Mouse (Mus musculus) limb, embryonic 11.5 days (tissue): ENCODE data around the gene Tmem80. TPM values are rescaled to one million over a fixed set of nuclear protein-coding genes. Genes with fewer than 3 reads are reported as not detected.

Source experiments
- ATAC-seq: fragments of 200-750 bp; cut with Nextera tagmentation; 2 replicates; pipeline ENCODE4 v1.8.0; 2017; ENCODE audit warnings: low read depth; ENCODE audit not compliant: insufficient number of reproducible peaks, low FRiP score, low TSS enrichment
- DNase-seq: peaks from one replicate; pipeline ENCODE4 v3.0.0-alpha.2; 2015; ENCODE audit warnings: low spot score
- H3K27ac ChIP-seq: fragments of 300-500 bp; sonication (generic); replicated peaks from 2 replicates; pipeline ENCODE4 v1.5.1; 2014; ENCODE audit warnings: low read depth, mild to moderate bottlenecking, low read length
- H3K27me3 ChIP-seq: fragments of 300-500 bp; sonication (generic); 2 replicates; pipeline ENCODE4 v1.6.1; 2014; ENCODE audit warnings: mild to moderate bottlenecking, low read length, mixed read lengths; ENCODE audit not compliant: control insufficient read depth, insufficient read depth
- H3K36me3 ChIP-seq: fragments of 300-500 bp; sonication (generic); 2 replicates; pipeline ENCODE4 v1.6.1; 2014; ENCODE audit warnings: mild to moderate bottlenecking, low read length, moderate library complexity, mixed read lengths; ENCODE audit not compliant: control insufficient read depth, insufficient read depth
- H3K4me1 ChIP-seq: fragments of 300-500 bp; sonication (generic); 2 replicates; pipeline ENCODE4 v1.6.1; 2014; ENCODE audit warnings: low read length, mixed read lengths; ENCODE audit not compliant: control insufficient read depth, insufficient read depth
- H3K4me2 ChIP-seq: fragments of 300-500 bp; sonication (generic); 2 replicates; pipeline ENCODE4 v1.6.1; 2014; ENCODE audit warnings: low read depth, mild to moderate bottlenecking, moderate library complexity; ENCODE audit not compliant: severe bottlenecking
- H3K4me3 ChIP-seq: fragments of 300-500 bp; sonication (generic); 2 replicates; pipeline ENCODE4 v1.5.1; 2014; ENCODE audit warnings: low read depth, low read length
- H3K9ac ChIP-seq: fragments of 300-500 bp; sonication (generic); 2 replicates; pipeline ENCODE4 v1.6.1; 2014; ENCODE audit warnings: mild to moderate bottlenecking, low read length
- H3K9me3 ChIP-seq: fragments of 300-500 bp; sonication (generic); 2 replicates; pipeline ENCODE4 v1.6.1; 2016; ENCODE audit warnings: low read length; ENCODE audit not compliant: control insufficient read depth
- WGBS: fragments of 180-500 bp; shearing (Covaris S2); extraction: QIAGEN DNeasy Blood & Tissue Kit; methylation state at CpG from one replicate; pipeline ENCODE4 v1.1.7; 2014; 5-methylcytosine and 5-hydroxymethylcytosine counted together
- polyA plus RNA-seq: library from polyadenylated mRNA; unstranded; fragments of >200 nt; fragmentation: Nextera tagmentation; extraction: Ambion mirVana; gene quantifications from 2 replicates; pipeline ENCODE4 v1.2.1, GENCODE M21; 2014

Tmem80 gene
- polyA plus RNA-seq, 1 experiment from 2014 or later, result 29.5 TPM

DNA sequence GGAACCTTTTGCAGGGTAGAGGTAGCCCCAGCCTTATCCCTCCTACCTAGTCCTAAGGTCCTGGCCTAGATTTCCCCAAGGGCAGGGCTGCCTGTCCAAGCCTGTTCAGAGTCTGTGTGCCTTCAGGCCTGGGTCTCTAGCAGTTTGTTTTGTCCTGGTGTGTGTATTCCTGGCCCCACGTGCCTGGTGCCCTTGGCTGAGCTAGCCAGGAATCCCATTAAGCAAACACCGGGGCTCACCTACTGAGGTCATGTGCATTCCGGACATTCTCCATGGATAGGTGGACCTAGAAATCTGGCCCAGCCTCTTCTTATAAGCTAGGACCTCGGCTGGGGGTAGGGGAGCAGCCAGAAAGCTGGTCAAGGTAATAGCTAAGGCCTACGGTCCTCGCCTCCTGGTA lies 12.9 kb downstream of the Tmem80 start:
- ATAC-seq, result no peak
- DNase-seq, result no peak
- H3K4me3 ChIP-seq, result no peak overlapping the region
- H3K27me3 ChIP-seq, result 0 out of 2 replicates have a peak, but pooled peaks cover 2% of the 10 kb centered on the region
- H3K4me2 ChIP-seq, result no peak overlapping the region
- no peak overlapping the region for H3K27ac ChIP-seq
- H3K36me3 ChIP-seq, result no peaks in the 10 kb centered on the region
- H3K9me3 ChIP-seq, result no peaks in the 10 kb centered on the region
- WGBS, result 81% methylated on average over 6 of the region's 6 CpGs
- H3K9ac ChIP-seq, result no peak overlapping the region
- H3K4me1 ChIP-seq, result no peaks in the 10 kb centered on the region

- no peaks in the 10 kb centered on the region for H3K9me3 ChIP-seq
- no peak for DNase-seq
- no peak for ATAC-seq
- H3K4me1 ChIP-seq, result no peaks in the 10 kb centered on the region
- H3K27me3 ChIP-seq, result 0 out of 2 replicates have a peak, but pooled peaks cover 2% of the 10 kb centered on the region
- H3K9ac ChIP-seq, result no peak overlapping the region
- no peak overlapping the region for H3K4me2 ChIP-seq
- H3K27ac ChIP-seq, result no peak overlapping the region
- no peak overlapping the region for H3K4me3 ChIP-seq
- H3K36me3 ChIP-seq, result no peaks in the 10 kb centered on the region
- 77% methylated on average over 10 of the region's 10 CpGs for WGBS
Measured at GRCm38 (mm10) chr7:141341689-141342226, 14.2 kb downstream of the Tmem80 start.

DNA sequence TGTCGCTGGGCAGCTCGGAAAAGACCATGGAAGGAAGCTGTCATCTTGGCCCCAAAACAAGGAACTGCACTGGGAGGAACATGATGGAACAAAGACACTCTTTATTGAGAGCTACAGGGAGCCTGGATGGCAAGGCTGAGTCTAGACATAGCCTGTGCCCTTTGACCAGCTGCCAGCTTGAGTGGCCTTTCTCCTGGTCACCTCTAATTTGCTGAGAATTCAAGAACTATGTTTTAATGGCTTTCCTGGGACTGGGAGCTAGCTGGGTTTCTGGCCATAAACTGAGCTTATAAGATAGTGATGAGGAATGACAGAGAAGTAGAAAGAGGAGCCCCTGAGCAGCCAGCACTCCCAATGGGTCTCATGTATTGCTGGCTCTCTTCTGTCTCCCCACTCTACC lies 15.7 kb downstream of the Tmem80 start:
- H3K27me3 ChIP-seq, result 0 out of 2 replicates have a peak, but pooled peaks cover 2% of the 10 kb centered on the region
- DNase-seq (no peak), ATAC-seq (no peak)
- H3K4me3 ChIP-seq, result no peak overlapping the region
- 92% methylated on average over 2 of the region's 2 CpGs for WGBS
- no peaks in the 10 kb centered on the region for H3K9me3 ChIP-seq
- no peak overlapping the region for H3K9ac ChIP-seq
- no peak overlapping the region for H3K4me2 ChIP-seq
- no peak overlapping the region for H3K27ac ChIP-seq
- H3K36me3 ChIP-seq, result no peaks in the 10 kb centered on the region
- H3K4me1 ChIP-seq, result no peaks in the 10 kb centered on the region

- H3K4me1 ChIP-seq, result no peaks in the 10 kb centered on the region
- H3K36me3 ChIP-seq, result no peaks in the 10 kb centered on the region
- WGBS, result 78% methylated on average over 7 of the region's 7 CpGs
- 0 out of 2 replicates have a peak, but pooled peaks cover 2% of the 10 kb centered on the region for H3K27me3 ChIP-seq
- no peak overlapping the region for H3K4me3 ChIP-seq
- H3K4me2 ChIP-seq, result no peak overlapping the region
- no peak for ATAC-seq
- DNase-seq, result no peak
- no peak overlapping the region for H3K9ac ChIP-seq
- no peak overlapping the region for H3K27ac ChIP-seq
- no peaks in the 10 kb centered on the region for H3K9me3 ChIP-seq
Measured at GRCm38 (mm10) chr7:141343696-141344095, 16.2 kb downstream of the Tmem80 start.

DNA sequence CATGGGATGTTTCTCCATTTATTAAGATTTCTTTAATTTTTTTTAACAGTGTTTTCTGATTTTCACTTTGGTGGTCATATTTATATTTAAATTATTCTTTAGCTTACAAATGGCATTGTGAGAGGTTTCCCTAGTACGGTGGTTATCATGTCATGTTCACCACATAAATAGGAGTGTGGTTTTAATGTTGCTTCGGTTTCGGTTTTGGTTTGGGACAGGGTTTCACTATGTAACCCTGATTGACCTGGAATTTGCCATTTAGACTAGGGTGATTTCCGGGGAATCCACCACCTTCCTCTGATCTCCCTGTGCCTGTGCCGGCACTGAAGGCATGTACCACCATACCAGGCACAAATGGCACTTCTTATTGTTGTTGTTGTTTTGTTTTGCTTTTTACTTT lies 17.2 kb downstream of the Tmem80 start:
- 92% methylated on average over 5 of the region's 5 CpGs for WGBS
- H3K4me2 ChIP-seq, result no peak overlapping the region
- H3K36me3 ChIP-seq, result no peaks in the 10 kb centered on the region
- ATAC-seq (no peak), DNase-seq (no peak)
- no peak overlapping the region for H3K4me3 ChIP-seq
- no peak overlapping the region for H3K27ac ChIP-seq
- H3K9ac ChIP-seq, result no peak overlapping the region
- no peaks in the 10 kb centered on the region for H3K4me1 ChIP-seq
- no peaks in the 10 kb centered on the region for H3K9me3 ChIP-seq
- 0 out of 2 replicates have a peak, but pooled peaks cover 2% of the 10 kb centered on the region for H3K27me3 ChIP-seq

GRCm38 (mm10) chr7:141351061-141351460 lies 23.5 kb downstream of the Tmem80 start:
- WGBS, result 83% methylated on average over 6 of the region's 6 CpGs
- Histone ChIP-seq H3K27me3 (no peaks in the 10 kb centered on the region), H3K9me3 (no peaks in the 10 kb centered on the region), H3K36me3 (no peaks in the 10 kb centered on the region), H3K4me2 (no peak overlapping the region), H3K4me1 (no peaks in the 10 kb centered on the region), H3K9ac (no peak overlapping the region), H3K4me3 (no peak overlapping the region), H3K27ac (no peak overlapping the region)
- ATAC-seq (no peak), DNase-seq (no peak)

DNA sequence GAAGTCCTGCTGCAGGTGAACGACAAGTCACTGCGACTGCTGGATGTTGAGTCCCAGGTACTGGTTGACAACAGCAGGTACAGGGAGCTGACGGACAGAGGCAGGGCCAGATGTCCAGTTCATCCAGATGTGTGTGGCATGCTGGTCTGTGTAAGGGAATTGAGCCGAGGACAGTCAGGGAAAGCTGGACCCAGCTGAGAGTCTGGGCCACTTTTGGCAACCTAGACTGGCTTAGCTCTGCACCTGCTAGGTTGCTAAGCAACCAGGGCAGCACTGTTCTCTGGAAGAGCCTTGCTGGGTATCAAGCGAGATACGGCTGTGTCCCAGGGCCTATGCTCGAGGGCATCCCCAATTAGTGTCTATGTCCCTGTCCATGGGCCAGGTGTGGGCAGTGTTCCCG lies 27.5 kb downstream of the Tmem80 start:
- 78% methylated on average over 8 of the region's 8 CpGs for WGBS
- no peak for ATAC-seq

GRCm38 (mm10) chr7:141355626-141356326 lies 28.2 kb downstream of the Tmem80 start:
- ATAC-seq, result no peak
- Histone ChIP-seq H3K9ac (no peak overlapping the region), H3K4me3 (no peak overlapping the region), H3K36me3 (no peaks in the 10 kb centered on the region), H3K27ac (no peak overlapping the region), H3K4me1 (no peaks in the 10 kb centered on the region), H3K4me2 (no peak overlapping the region), H3K27me3 (0 out of 2 replicates have a peak, but pooled peaks cover 1% of the 10 kb centered on the region), H3K9me3 (no peaks in the 10 kb centered on the region)
- no peak for DNase-seq
- WGBS, result 54% methylated on average over 12 of the region's 12 CpGs

More for the DNA sequence above, 27.5 kb downstream of the Tmem80 start:
- DNase-seq, result no peak
- no peak overlapping the region for H3K9ac ChIP-seq
- no peak overlapping the region for H3K27ac ChIP-seq
- no peak overlapping the region for H3K4me2 ChIP-seq
- no peak overlapping the region for H3K4me3 ChIP-seq
- H3K9me3 ChIP-seq, result no peaks in the 10 kb centered on the region
- H3K27me3 ChIP-seq, result no peaks in the 10 kb centered on the region
- H3K4me1 ChIP-seq, result no peaks in the 10 kb centered on the region
- H3K36me3 ChIP-seq, result no peaks in the 10 kb centered on the region
